Mouse (Mus musculus) heart, adult 2 months (tissue): ENCODE data around the gene Taf9.

Experiments used
- CTCF ChIP-seq: fragments of 200-600 bp; IDR thresholded peaks from 2 replicates; pipeline ENCODE4 v1.8.1; 2022; ENCODE audit warnings: antibody characterized with exemption, mild to moderate bottlenecking, moderate library complexity
- POLR2A ChIP-seq: fragments of 200-500 bp; IDR thresholded peaks from 2 replicates; pipeline ENCODE4 v1.6.1; 2011; ENCODE audit warnings: mild to moderate bottlenecking, low read depth, low read length, control low read depth; ENCODE audit not compliant: insufficient read depth

GRCm38 (mm10) chr13:100670181-100670741 is 18.9 kb downstream of the Taf9 start:
- TF ChIP-seq POLR2A (no peak), CTCF (no peak)
